Mouse (Mus musculus): Measurements from ENCODE around the gene Rhog. TPM values are rescaled to one million over a fixed set of nuclear protein-coding genes. Genes with fewer than 3 reads are reported as not detected.

The Rhog gene
- polyA plus RNA-seq, 1 experiment from 2014 or later, result 15.1 TPM

GRCm38 (mm10) chr7:102249531-102249895 lies 6.3 kb downstream of the Rhog start:
- H3K4me2 ChIP-seq, result peak overlapping the region; percentile 94
- under 1% methylated on average over 23 of the region's 23 CpGs for WGBS
- ATAC-seq (replicated peaks), result peak; percentile 43
- peaks cover 21% of the 10 kb centered on the region for H3K4me1 ChIP-seq
- H3K27ac ChIP-seq, result peak overlapping the region; percentile 22
- peak overlapping the region; percentile 61 for H3K4me3 ChIP-seq
- H3K27me3 ChIP-seq (replicated peaks), result no peaks in the 10 kb centered on the region
- H3K36me3 ChIP-seq (replicated peaks), result no peaks in the 10 kb centered on the region
- H3K9ac ChIP-seq, result peak overlapping the region; percentile 67; the same call in 1 of the 2 replicates
- no peaks in the 10 kb centered on the region for H3K9me3 ChIP-seq

- peaks cover 21% of the 10 kb centered on the region for H3K4me1 ChIP-seq
- ATAC-seq (replicated peaks), result no peak
- peak overlapping the region; percentile 61 for H3K4me3 ChIP-seq
- no peaks in the 10 kb centered on the region for H3K27me3 ChIP-seq (replicated peaks)
- 24% methylated on average over 16 of the region's 16 CpGs for WGBS
- H3K36me3 ChIP-seq (replicated peaks), result no peaks in the 10 kb centered on the region
- H3K9me3 ChIP-seq, result no peaks in the 10 kb centered on the region
- H3K27ac ChIP-seq, result no peak overlapping the region
- H3K4me2 ChIP-seq, result peak overlapping the region; percentile 94
- no peak overlapping the region for H3K9ac ChIP-seq
These were observed 7.0 kb downstream of the Rhog start for GRCm38 (mm10) chr7:102248691-102249404.

DNA sequence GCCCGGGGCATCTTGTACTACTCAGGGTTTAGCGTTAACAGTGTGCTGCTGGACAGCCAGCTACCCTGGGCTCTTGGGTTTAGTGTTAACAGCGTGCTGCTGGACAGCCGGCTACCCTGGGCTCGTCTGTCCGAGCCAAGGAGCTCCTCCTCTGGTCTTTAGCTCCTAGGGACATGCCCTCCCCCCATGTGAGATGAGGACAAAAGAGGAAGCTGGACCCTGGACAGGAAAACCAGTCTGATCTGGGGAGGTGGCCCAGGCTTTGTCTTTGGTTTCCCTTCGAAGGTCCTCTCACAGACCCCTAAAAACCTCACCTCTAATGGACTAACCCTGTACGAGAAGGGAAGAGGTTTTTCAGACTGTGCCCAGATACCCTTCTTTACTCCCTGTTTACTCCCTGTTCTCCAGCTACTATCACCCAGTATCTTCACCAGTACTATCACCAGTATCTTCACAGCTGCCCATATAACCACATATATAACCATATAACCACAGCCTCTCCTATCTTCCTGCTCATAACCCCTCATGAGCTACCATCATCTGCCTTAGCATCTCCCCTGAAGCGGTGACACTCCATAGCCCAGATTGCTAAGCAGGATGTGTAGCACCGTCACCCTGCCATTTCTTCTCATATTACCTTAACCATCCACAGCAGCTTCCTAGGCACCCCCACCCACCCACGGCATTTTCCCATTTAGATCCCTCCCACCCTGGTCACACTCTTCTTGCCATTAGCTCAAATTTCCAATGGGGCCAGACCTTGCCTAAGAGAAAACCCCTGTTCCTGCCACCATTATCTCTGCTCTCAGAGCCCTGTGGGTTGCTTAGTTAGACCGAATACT lies 8.7 kb downstream of the Rhog start:
- no peaks in the 10 kb centered on the region for H3K27me3 ChIP-seq (replicated peaks)
- peaks cover 21% of the 10 kb centered on the region for H3K4me1 ChIP-seq
- no peak for ATAC-seq (replicated peaks)
- H3K4me3 ChIP-seq, result no peak overlapping the region
- H3K9ac ChIP-seq, result no peak overlapping the region
- WGBS, result 54% methylated on average over 12 of the region's 12 CpGs
- 0 out of 2 replicates have a peak overlapping the region, but pooled peaks have one; percentile 1 for H3K4me2 ChIP-seq
- no peak overlapping the region for H3K27ac ChIP-seq
- no peaks in the 10 kb centered on the region for H3K9me3 ChIP-seq
- H3K36me3 ChIP-seq (replicated peaks), result no peaks in the 10 kb centered on the region

GRCm38 (mm10) chr7:102246265-102246664 lies 9.6 kb downstream of the Rhog start:
- Histone ChIP-seq H3K27me3 (replicated peaks) (no peaks in the 10 kb centered on the region), H3K4me1 (peaks cover 18% of the 10 kb centered on the region), H3K9me3 (no peaks in the 10 kb centered on the region), H3K4me3 (no peak overlapping the region), H3K4me2 (no peak overlapping the region), H3K9ac (no peak overlapping the region), H3K36me3 (replicated peaks) (no peaks in the 10 kb centered on the region), H3K27ac (no peak overlapping the region)
- no peak for ATAC-seq (replicated peaks)
- 59% methylated on average over 6 of the region's 6 CpGs for WGBS

DNA sequence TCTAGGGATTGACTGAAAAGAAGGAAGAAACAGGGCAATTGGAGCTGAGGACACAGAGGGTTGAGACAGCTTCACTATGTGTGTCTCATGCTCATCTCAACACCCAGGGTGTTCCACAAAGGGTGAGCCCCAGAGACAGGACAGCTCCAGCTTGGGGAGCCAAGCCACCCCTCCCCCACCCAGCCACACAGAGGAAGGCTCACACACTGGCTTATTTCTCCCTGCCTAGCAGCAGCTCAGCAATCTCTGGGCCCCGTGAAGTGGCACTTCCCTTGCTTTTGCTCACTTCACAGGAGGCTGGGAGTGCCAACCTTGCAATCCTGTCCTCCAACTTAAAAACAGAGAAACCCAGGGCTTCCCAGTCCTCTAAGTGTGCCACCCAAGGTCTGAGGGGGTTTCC lies 10.1 kb downstream of the Rhog start:
- peaks cover 13% of the 10 kb centered on the region; the same call in 1 of the 2 replicates for H3K4me1 ChIP-seq
- H3K9ac ChIP-seq, result no peak overlapping the region
- ATAC-seq (replicated peaks), result no peak
- no peak overlapping the region for H3K27ac ChIP-seq
- no peaks in the 10 kb centered on the region for H3K27me3 ChIP-seq (replicated peaks)
- H3K9me3 ChIP-seq, result no peaks in the 10 kb centered on the region
- no peak overlapping the region for H3K4me3 ChIP-seq
- no peaks in the 10 kb centered on the region for H3K36me3 ChIP-seq (replicated peaks)
- WGBS, result 0% methylated on average over 1 of the region's 1 CpGs
- no peak overlapping the region for H3K4me2 ChIP-seq

DNA sequence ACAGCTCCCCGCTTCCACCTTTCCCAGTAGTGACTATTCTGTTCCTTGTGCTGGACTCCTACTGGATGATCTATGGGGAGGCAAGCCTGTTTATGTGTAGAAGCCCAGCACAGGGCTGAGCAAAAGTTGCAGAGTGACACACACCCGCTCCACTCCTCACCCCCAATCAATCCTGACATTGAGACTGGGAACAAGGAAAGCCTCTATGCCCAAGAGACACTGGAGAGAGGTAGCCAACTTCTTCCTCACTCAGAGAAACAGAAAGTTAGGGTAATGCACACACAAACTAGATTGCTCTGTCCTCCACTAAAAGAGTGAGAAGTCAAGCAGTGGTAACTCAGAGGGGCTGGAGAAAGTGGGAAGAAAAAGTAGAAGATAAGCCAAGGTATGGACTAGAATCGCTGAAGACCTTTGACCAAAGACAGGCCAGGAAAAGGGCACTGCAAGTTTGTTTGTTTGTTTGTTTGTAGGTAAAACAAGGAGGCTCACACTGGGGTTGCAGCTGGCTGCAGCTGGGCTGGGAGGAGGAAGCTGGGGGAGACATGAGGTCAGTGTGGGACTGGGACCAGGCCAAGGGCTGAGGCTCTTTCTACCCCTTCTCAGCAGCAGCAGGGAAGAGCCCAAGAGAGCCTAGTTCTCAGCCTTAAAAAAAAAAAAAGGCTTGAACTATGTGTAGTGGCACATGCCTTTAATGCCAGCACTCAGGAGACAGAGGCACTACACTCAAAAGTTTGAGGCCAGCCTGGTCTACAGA lies 10.9 kb downstream of the Rhog start:
- no peak overlapping the region for H3K9ac ChIP-seq
- H3K9me3 ChIP-seq, result no peaks in the 10 kb centered on the region
- no peak overlapping the region for H3K27ac ChIP-seq
- no peak for ATAC-seq (replicated peaks)
- no peaks in the 10 kb centered on the region for H3K27me3 ChIP-seq (replicated peaks)
- peaks cover 13% of the 10 kb centered on the region; the same call in 1 of the 2 replicates for H3K4me1 ChIP-seq
- H3K36me3 ChIP-seq (replicated peaks), result no peaks in the 10 kb centered on the region
- no peak overlapping the region for H3K4me3 ChIP-seq
- H3K4me2 ChIP-seq, result no peak overlapping the region
- WGBS, result 93% methylated on average over 3 of the region's 3 CpGs

DNA sequence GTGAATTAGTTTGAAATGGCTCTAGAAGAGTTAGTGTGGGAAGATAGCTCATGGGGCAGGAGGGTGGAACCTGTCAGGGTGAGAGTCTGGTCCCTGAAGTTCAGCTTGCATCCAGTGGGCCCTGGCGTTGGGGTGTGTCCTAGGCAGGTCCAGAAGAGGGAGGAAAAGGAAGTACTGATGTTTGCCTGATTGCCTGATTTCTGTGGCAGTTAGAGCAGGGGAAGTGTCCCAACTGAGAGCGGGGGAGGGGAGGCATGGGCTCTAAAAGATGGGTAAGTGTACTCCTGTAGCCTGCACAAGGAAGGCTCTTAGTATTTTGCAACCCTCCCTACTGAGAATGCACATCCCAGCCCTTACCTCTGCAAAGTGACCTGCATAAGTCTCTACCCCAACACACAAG lies 12.0 kb downstream of the Rhog start:
- H3K4me3 ChIP-seq, result no peak overlapping the region
- H3K9me3 ChIP-seq, result no peaks in the 10 kb centered on the region
- no peak for ATAC-seq (replicated peaks)
- no peaks in the 10 kb centered on the region for H3K27me3 ChIP-seq (replicated peaks)
- H3K4me1 ChIP-seq, result peaks cover 7% of the 10 kb centered on the region; the same call in 1 of the 2 replicates
- H3K36me3 ChIP-seq (replicated peaks), result no peaks in the 10 kb centered on the region
- 88% methylated on average over 2 of the region's 2 CpGs for WGBS
- no peak overlapping the region for H3K4me2 ChIP-seq
- no peak overlapping the region for H3K27ac ChIP-seq
- no peak overlapping the region for H3K9ac ChIP-seq

- no peaks in the 10 kb centered on the region for H3K36me3 ChIP-seq (replicated peaks)
- peaks cover 6% of the 10 kb centered on the region; the same call in 1 of the 2 replicates for H3K4me1 ChIP-seq
- ATAC-seq (replicated peaks), result no peak
- no peak overlapping the region for H3K9ac ChIP-seq
- H3K27me3 ChIP-seq (replicated peaks), result no peaks in the 10 kb centered on the region
- no peak overlapping the region for H3K4me2 ChIP-seq
- 78% methylated on average over 3 of the region's 3 CpGs for WGBS
- no peaks in the 10 kb centered on the region for H3K9me3 ChIP-seq
- no peak overlapping the region for H3K4me3 ChIP-seq
- H3K27ac ChIP-seq, result no peak overlapping the region
These were observed 12.9 kb downstream of the Rhog start for GRCm38 (mm10) chr7:102242917-102243316.

- H3K27me3 ChIP-seq (replicated peaks), result no peaks in the 10 kb centered on the region
- H3K9me3 ChIP-seq, result no peaks in the 10 kb centered on the region
- H3K9ac ChIP-seq, result no peak overlapping the region
- WGBS, result 75% methylated on average over 5 of the region's 5 CpGs
- peaks cover 6% of the 10 kb centered on the region; the same call in 1 of the 2 replicates for H3K4me1 ChIP-seq
- no peaks in the 10 kb centered on the region for H3K36me3 ChIP-seq (replicated peaks)
- H3K4me3 ChIP-seq, result no peak overlapping the region
- no peak overlapping the region for H3K4me2 ChIP-seq
- H3K27ac ChIP-seq, result no peak overlapping the region
- ATAC-seq (replicated peaks), result no peak
These were observed 13.5 kb downstream of the Rhog start for GRCm38 (mm10) chr7:102242371-102242770.

DNA sequence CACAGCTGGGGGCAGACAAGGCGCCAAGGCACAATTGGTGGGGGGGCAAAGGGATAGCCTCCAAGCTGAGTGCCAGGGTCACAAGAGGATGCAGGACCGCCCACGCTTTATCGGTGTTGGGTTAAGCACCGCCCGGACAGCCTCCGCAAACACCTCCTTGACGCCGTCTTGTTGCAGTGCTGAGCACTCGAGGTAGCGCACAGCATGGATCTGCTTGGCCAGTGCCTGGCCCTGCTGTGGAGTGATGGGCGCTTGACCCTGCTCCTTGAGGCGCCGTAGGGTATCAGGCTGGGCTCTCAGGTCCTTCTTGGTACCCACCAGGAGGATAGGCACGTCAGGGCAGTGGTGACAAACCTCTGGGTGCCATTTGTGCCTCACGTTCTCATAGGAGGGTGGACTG lies 16.3 kb downstream of the Rhog start:
- Histone ChIP-seq H3K4me2 (no peak overlapping the region), H3K9me3 (no peaks in the 10 kb centered on the region), H3K4me1 (no peaks in the 10 kb centered on the region), H3K27me3 (replicated peaks) (no peaks in the 10 kb centered on the region), H3K27ac (no peak overlapping the region), H3K36me3 (replicated peaks) (no peaks in the 10 kb centered on the region), H3K9ac (no peak overlapping the region), H3K4me3 (no peak overlapping the region)
- ATAC-seq (replicated peaks), result 0 out of 2 replicates have a peak, but pooled peaks have one; percentile 21
- 95% methylated on average over 16 of the region's 16 CpGs for WGBS

GRCm38 (mm10) chr7:102238686-102239286 lies 17.1 kb downstream of the Rhog start:
- Histone ChIP-seq H3K9me3 (no peaks in the 10 kb centered on the region), H3K4me1 (no peaks in the 10 kb centered on the region), H3K36me3 (replicated peaks) (no peaks in the 10 kb centered on the region), H3K27me3 (replicated peaks) (no peaks in the 10 kb centered on the region), H3K9ac (no peak overlapping the region), H3K27ac (no peak overlapping the region), H3K4me3 (no peak overlapping the region), H3K4me2 (no peak overlapping the region)
- WGBS, result 90% methylated on average over 8 of the region's 8 CpGs
- ATAC-seq (replicated peaks), result no peak

- Histone ChIP-seq H3K4me3 (no peak overlapping the region), H3K4me2 (no peak overlapping the region), H3K9ac (no peak overlapping the region), H3K27me3 (replicated peaks) (no peaks in the 10 kb centered on the region), H3K9me3 (no peaks in the 10 kb centered on the region), H3K36me3 (replicated peaks) (no peaks in the 10 kb centered on the region), H3K27ac (no peak overlapping the region), H3K4me1 (no peaks in the 10 kb centered on the region)
- no peak for ATAC-seq (replicated peaks)
- 76% methylated on average over 4 of the region's 4 CpGs for whole genome bisulfite sequencing
These were observed 22.8 kb downstream of the Rhog start for GRCm38 (mm10) chr7:102233059-102233458.

Data from midbrain, embryonic 15.5 days (tissue).